Mouse (Mus musculus): Measurements from ENCODE around the gene Ly6g6f.

GRCm38 (mm10) chr17:35048149-35048931 is 37.1 kb downstream of the Ly6g6f start:
- no peak for TF ChIP-seq CTCF (IDR thresholded peaks at IDR 0.05 in 2 of 3, conservative IDR thresholded peaks at IDR 0.05 in 1 of 3; ENCODE audit: control insufficient read depth in 1 of 3, insufficient read depth in 1 of 3, low read depth in 2 of 3, low read length in 3 of 3, poor library complexity in 1 of 3, severe bottlenecking in 1 of 3)
- no peak; the same call in 1 of the 2 replicates for TF ChIP-seq TAL1 (IDR thresholded peaks at IDR 0.05; ENCODE audit: low read length)
- TF ChIP-seq CHD1 (IDR thresholded peaks at IDR 0.05; ENCODE audit: low read depth, low read length): peak; percentile 96; the same call in 1 of the 2 replicates
- TF ChIP-seq SIN3A (IDR thresholded peaks at IDR 0.05; ENCODE audit: low read length): peak; percentile 70
- TF ChIP-seq ETS1 (IDR thresholded peaks at IDR 0.05; ENCODE audit: low read depth, low read length): peak; percentile 90
- TF ChIP-seq E2F4 (IDR thresholded peaks at IDR 0.05; ENCODE audit: borderline replicate concordance, low read depth, low read length): no peak
- no peak for TF ChIP-seq RAD21 (IDR thresholded peaks at IDR 0.05; ENCODE audit: low read depth, low read length)
